Mouse (Mus musculus): Measurements from ENCODE around the gene Rbfox1. TPM values are rescaled to one million over a fixed set of nuclear protein-coding genes. Genes with fewer than 3 reads are reported as not detected.

Gene Rbfox1
- polyA plus RNA-seq, 1 experiment from 2014 or later: 0.32 TPM

DNA sequence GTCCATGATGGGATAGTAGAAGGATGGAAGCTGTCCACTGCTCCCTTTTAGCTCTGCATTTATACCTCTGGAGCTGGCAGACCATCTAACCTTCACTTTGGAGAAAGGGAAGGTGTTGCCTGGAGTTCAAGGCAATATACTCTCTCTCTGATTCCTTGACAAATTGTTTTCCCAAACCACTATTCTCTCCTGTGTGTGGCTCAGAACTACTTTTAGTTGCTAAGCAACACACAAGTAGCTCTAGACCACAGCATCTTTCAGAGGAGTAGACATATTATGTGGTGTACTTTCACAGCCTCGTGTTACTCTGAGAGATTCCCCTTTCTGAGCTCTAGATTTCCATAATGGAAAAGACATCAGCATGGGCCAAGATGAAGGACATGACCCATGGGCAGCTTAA is 417.9 kb downstream of the Rbfox1 start:
- Histone ChIP-seq H3K27me3 (no peaks in the 10 kb centered on the region), H3K4me1 (replicated peaks) (no peaks in the 10 kb centered on the region), H3K4me2 (no peak overlapping the region), H3K36me3 (replicated peaks) (no peaks in the 10 kb centered on the region), H3K27ac (replicated peaks) (no peak overlapping the region), H3K9ac (no peak overlapping the region), H3K4me3 (replicated peaks) (no peak overlapping the region), H3K9me3 (replicated peaks) (no peaks in the 10 kb centered on the region)
- WGBS (ENCODE audit: insufficient replicate concordance): 29% methylated on average over 1 of the region's 1 CpGs
- no peak for ATAC-seq (ENCODE audit: insufficient read depth)

DNA sequence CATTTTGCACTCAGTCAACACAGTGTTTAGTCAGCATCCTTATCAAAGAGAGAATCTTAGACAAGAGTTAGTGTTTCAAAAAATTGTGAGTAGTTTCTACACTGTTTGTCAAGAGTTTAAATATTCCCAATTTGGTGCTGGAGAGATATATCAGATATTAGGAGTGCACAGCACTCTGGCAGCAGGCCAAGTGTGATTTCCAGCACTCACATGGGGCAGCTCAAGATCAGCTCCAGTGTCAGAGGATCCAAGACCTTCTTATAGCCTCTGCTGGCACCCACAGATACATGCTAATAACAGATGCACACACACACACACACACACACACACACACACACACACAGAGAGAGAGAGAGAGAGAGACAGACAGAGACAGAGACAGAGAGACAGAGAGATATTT is 424.8 kb downstream of the Rbfox1 start:
- no peaks in the 10 kb centered on the region for H3K4me1 ChIP-seq (replicated peaks)
- no peak overlapping the region for H3K9ac ChIP-seq
- no peak overlapping the region for H3K4me3 ChIP-seq (replicated peaks)
- no peak for ATAC-seq (ENCODE audit: insufficient read depth)
- H3K27ac ChIP-seq (replicated peaks): no peak overlapping the region
- no peaks in the 10 kb centered on the region for H3K27me3 ChIP-seq
- H3K36me3 ChIP-seq (replicated peaks): no peaks in the 10 kb centered on the region
- no peak overlapping the region for H3K4me2 ChIP-seq
- H3K9me3 ChIP-seq (replicated peaks): no peaks in the 10 kb centered on the region

DNA sequence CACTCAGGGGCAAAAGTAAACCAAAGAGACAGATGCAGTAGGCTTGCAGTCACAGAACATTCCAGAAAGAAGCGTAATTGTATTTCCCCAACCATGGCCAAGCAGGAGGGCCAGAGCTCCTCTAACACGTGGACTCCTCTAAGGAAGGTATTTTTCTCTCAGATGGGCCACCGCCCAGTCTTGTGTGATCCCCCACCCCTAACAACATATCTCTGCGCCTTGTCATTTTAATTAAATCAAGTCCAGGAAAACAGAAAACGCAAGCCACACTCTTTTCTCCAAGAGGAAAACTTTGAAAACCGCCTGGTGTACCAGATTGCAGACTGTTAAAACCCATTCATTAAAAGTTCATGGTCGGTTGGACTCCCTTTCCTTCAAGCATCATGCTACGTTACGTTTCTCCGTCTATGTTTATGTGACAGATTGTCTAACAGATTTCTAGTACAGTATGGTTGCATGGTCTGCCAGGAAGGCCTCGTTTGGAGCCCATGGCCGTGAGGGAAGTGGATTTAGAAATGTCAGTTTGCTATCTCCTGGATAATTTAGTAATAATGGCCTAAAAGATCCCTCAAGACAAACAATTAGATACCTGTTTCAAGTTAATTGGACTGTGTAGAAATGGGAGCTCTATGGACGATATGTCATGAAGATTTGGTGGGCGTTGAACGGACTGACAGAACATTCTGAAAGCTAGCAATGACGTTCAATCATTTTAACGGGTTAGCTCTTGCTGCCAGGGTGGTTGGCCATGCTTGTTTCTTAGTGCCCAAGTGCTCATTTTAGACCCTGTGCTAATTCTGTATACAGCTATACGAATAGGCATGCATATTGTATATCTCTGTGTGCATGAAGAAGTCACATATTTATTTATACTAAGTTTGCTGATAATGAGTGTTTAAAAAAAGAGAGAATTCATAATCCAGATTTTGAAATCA is 425.9 kb downstream of the Rbfox1 start:
- H3K36me3 ChIP-seq (replicated peaks): no peaks in the 10 kb centered on the region
- no peak for ATAC-seq (ENCODE audit: insufficient read depth)
- no peaks in the 10 kb centered on the region for H3K27me3 ChIP-seq
- H3K4me2 ChIP-seq: no peak overlapping the region
- WGBS (ENCODE audit: insufficient replicate concordance): 63% methylated on average over 18 of the region's 18 CpGs
- no peaks in the 10 kb centered on the region for H3K4me1 ChIP-seq (replicated peaks)
- H3K9ac ChIP-seq: no peak overlapping the region
- H3K27ac ChIP-seq (replicated peaks): no peak overlapping the region
- H3K9me3 ChIP-seq (replicated peaks): no peaks in the 10 kb centered on the region
- no peak overlapping the region for H3K4me3 ChIP-seq (replicated peaks)

DNA sequence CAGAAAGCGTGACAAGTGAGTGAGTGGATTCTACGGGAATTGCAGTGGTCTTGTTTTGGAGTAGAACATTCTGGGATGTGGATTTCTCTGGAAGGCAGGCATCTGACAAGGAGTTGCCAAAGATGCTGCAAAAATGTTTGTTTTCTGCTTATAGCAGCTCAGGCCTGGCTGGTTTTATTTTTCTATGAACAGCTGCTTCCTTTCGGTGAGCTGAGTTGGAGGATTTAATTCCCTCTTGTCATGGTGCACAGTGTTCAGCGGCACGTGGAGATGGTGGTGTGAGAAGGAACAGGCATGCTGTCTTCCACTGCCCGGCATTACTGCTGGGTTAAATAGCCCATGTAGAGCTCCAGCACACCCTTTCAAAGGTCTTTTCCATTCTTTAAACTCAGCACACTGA is 428.5 kb downstream of the Rbfox1 start:
- ATAC-seq (ENCODE audit: insufficient read depth): no peak
- Histone ChIP-seq H3K4me3 (replicated peaks) (no peak overlapping the region), H3K36me3 (replicated peaks) (no peaks in the 10 kb centered on the region), H3K27ac (replicated peaks) (no peak overlapping the region), H3K9ac (no peak overlapping the region), H3K4me1 (replicated peaks) (no peaks in the 10 kb centered on the region), H3K4me2 (no peak overlapping the region), H3K9me3 (replicated peaks) (no peaks in the 10 kb centered on the region), H3K27me3 (no peaks in the 10 kb centered on the region)
- 62% methylated on average over 6 of the region's 6 CpGs for WGBS (ENCODE audit: insufficient replicate concordance)

DNA sequence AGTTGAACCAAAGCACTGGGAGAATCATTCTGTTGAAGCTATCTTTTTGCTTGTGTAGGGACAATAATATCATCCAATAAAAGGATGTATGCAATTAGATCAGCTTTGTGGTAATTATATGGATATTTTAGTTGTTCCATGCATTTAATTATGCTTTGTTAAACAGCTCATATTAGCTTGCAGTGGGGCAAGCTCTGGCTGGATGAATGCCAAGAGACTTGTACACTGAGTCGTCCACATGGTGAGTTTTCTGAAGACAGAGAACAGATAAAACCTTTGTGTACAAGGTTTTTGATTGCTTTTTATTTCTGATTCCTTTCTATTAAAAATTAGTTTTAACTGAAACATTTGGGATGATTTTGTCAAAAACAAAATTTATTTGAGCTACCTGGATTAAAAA is 439.7 kb downstream of the Rbfox1 start:
- no peaks in the 10 kb centered on the region for H3K27me3 ChIP-seq
- H3K36me3 ChIP-seq (replicated peaks): no peaks in the 10 kb centered on the region
- no peaks in the 10 kb centered on the region for H3K4me1 ChIP-seq (replicated peaks)
- no peak overlapping the region for H3K4me3 ChIP-seq (replicated peaks)
- H3K4me2 ChIP-seq: no peak overlapping the region
- ATAC-seq (ENCODE audit: insufficient read depth): no peak
- H3K9ac ChIP-seq: no peak overlapping the region
- WGBS (ENCODE audit: insufficient replicate concordance): 37% methylated on average over 1 of the region's 1 CpGs
- no peaks in the 10 kb centered on the region for H3K9me3 ChIP-seq (replicated peaks)
- no peak overlapping the region for H3K27ac ChIP-seq (replicated peaks)

DNA sequence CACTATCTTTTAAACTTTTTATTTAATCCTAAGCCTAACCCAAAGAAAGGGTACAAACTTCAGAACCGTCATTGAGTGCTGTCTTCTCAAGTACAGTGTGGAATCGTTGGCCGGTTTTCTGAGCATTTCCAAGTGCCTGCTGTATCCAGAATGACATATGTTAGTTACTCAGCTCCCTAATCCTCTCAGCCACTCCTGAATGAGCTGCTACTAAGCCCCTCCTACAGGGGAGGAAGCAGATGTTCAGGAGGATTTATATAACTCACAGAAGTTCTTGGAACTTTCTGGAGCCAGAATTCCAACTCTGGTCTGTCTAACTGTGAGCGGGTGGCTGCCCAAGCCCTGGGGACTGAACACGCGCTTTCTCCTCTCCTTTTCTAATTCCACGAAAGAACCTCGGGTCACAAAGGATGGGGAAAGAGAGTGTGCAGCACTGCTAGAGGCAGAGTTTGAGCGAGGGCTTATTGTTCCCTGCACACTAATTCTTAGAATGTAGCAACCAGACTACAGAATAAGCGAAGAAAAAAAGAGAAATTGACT is 446.3 kb downstream of the Rbfox1 start:
- no peaks in the 10 kb centered on the region for H3K4me1 ChIP-seq (replicated peaks)
- H3K9ac ChIP-seq: no peak overlapping the region
- H3K27me3 ChIP-seq: no peaks in the 10 kb centered on the region
- ATAC-seq (ENCODE audit: insufficient read depth): no peak
- H3K4me2 ChIP-seq: no peak overlapping the region
- no peak overlapping the region for H3K4me3 ChIP-seq (replicated peaks)
- no peaks in the 10 kb centered on the region for H3K36me3 ChIP-seq (replicated peaks)
- H3K27ac ChIP-seq (replicated peaks): no peak overlapping the region
- no peaks in the 10 kb centered on the region for H3K9me3 ChIP-seq (replicated peaks)
- 57% methylated on average over 10 of the region's 10 CpGs for WGBS (ENCODE audit: insufficient replicate concordance)

DNA sequence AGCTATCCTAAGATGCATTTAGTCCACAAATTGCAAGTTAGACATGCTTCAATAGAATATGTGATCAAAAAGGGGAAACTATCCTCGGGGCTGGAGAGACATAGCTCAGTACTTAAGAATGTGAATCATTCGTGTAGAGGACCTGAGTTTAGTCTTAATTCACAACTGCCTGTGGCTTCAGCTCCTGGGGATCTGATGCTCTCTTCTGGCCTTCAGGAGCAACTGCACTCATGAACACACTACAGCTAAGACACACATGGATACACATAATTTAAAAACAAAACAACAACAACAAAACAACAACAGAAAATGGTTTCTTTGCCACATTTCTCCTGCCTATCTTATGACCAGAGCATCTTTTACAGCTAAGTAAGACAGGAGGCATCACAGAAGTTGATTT is 448.1 kb downstream of the Rbfox1 start:
- no peaks in the 10 kb centered on the region for H3K27me3 ChIP-seq
- no peaks in the 10 kb centered on the region for H3K4me1 ChIP-seq (replicated peaks)
- no peaks in the 10 kb centered on the region for H3K9me3 ChIP-seq (replicated peaks)
- H3K27ac ChIP-seq (replicated peaks): no peak overlapping the region
- H3K4me3 ChIP-seq (replicated peaks): no peak overlapping the region
- WGBS (ENCODE audit: insufficient replicate concordance): 42% methylated on average over 2 of the region's 2 CpGs
- H3K9ac ChIP-seq: no peak overlapping the region
- ATAC-seq (ENCODE audit: insufficient read depth): no peak
- H3K4me2 ChIP-seq: no peak overlapping the region
- H3K36me3 ChIP-seq (replicated peaks): no peaks in the 10 kb centered on the region

DNA sequence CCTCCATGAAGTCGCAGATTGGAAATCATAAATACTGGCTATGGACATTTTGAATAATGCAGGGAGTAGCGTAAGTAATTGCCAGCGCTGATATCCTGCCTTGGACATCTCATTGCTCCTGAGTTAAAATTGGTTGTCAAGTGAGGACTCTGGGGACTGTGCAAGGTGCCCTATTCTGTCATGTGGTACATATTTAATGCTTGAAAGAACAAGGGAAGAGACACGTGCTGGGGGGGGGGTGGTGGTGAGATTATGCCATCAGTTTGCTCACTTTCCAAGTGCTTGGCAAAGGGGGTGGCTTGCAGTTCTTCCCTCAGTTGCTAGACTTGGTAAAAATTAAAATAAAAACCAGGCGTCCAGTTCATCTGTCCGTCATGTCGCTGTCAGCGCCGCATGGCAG is 462.9 kb downstream of the Rbfox1 start:
- no peak for ATAC-seq (ENCODE audit: insufficient read depth)
- no peak overlapping the region for H3K4me3 ChIP-seq (replicated peaks)
- H3K36me3 ChIP-seq (replicated peaks): no peaks in the 10 kb centered on the region
- no peak overlapping the region for H3K4me2 ChIP-seq
- H3K27ac ChIP-seq (replicated peaks): no peak overlapping the region
- H3K4me1 ChIP-seq (replicated peaks): no peaks in the 10 kb centered on the region
- peaks cover 32% of the 10 kb centered on the region for H3K27me3 ChIP-seq
- no peaks in the 10 kb centered on the region for H3K9me3 ChIP-seq (replicated peaks)
- 35% methylated on average over 9 of the region's 9 CpGs for WGBS (ENCODE audit: insufficient replicate concordance)
- no peak overlapping the region for H3K9ac ChIP-seq

DNA sequence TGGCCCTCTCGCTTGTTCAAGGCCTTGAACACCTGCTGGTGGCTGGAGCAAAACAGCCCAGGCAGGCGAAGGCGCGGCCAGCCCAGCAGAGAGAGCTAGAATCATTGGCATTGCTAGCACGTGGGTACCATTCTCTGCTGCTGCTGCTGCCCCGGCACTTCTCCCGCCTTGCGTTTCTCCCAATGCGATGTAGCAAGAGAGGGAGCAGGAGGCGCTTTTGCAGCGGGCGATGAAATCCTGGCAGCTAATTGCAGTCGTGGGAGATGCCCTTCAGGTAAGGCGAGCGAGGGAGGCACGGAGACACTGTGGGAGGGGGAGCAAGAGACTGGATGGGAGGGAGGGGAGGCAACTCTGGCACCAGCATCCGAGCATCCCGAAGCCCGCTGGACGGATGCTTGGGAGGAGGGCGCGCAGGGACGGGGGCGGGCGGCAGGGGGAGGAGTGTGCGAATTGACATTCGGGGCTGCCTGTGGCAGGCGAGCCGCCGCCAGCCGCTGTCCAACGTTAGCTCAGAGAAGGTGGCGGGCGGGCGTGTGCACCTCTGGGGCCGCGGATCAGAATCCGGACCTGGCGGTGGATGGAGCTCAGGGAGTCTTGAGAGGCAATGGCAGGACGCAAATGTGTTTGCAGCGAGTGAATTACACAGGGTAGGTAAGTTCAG is 463.6 kb downstream of the Rbfox1 start:
- no peaks in the 10 kb centered on the region for H3K4me1 ChIP-seq (replicated peaks)
- peaks cover 32% of the 10 kb centered on the region for H3K27me3 ChIP-seq
- no peak overlapping the region for H3K4me3 ChIP-seq (replicated peaks)
- H3K36me3 ChIP-seq (replicated peaks): no peaks in the 10 kb centered on the region
- no peaks in the 10 kb centered on the region for H3K9me3 ChIP-seq (replicated peaks)
- H3K27ac ChIP-seq (replicated peaks): no peak overlapping the region
- no peak overlapping the region for H3K9ac ChIP-seq
- WGBS (ENCODE audit: insufficient replicate concordance): 3% methylated on average over 41 of the region's 41 CpGs
- H3K4me2 ChIP-seq: no peak overlapping the region
- no peak for ATAC-seq (ENCODE audit: insufficient read depth)

DNA sequence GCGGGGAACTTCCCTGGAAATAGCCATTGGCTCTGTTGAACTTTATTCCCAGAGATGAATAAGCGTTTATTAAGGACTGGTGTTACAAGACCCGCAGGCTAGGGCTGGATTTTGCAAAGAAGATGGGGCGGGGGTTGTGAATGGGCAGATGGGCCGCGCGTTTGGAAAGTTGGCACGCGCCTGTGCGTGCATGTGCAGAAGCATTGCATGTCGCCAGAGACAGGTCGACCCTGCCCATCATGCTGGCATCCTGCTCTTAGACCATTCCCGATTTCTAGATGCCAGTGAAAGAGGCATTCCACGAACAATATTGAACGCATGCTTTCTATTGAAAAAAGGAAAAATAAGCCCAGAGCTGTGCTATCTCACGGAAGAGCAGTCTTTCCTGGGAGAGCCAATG is 464.2 kb downstream of the Rbfox1 start:
- H3K4me3 ChIP-seq (replicated peaks): no peak overlapping the region
- no peaks in the 10 kb centered on the region for H3K4me1 ChIP-seq (replicated peaks)
- ATAC-seq (ENCODE audit: insufficient read depth): no peak
- H3K27ac ChIP-seq (replicated peaks): no peak overlapping the region
- H3K9me3 ChIP-seq (replicated peaks): no peaks in the 10 kb centered on the region
- H3K4me2 ChIP-seq: no peak overlapping the region
- peaks cover 32% of the 10 kb centered on the region for H3K27me3 ChIP-seq
- no peak overlapping the region for H3K9ac ChIP-seq
- WGBS (ENCODE audit: insufficient replicate concordance): 27% methylated on average over 16 of the region's 16 CpGs
- no peaks in the 10 kb centered on the region for H3K36me3 ChIP-seq (replicated peaks)

DNA sequence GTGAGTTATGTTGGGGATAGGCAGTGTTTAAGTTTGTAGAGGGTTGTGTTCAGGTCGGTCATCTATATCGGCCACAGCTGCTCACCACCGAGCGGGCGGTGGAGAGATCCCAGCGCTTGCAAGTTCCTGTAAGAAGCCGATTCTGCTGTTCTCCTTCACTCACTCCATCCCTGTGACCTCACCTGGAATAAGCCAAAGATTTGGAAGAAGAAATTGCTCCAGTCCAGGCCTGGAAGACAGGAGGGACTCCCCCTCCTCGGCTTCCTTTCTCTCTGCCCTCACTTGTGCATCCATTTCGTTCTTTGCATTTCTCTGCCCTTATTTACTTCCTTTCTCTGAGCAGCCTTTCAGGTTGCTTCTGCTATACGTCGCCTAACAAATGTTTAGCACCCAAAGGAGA is 465.1 kb downstream of the Rbfox1 start:
- 73% methylated on average over 11 of the region's 11 CpGs for WGBS (ENCODE audit: insufficient replicate concordance)

More for the DNA sequence above, 465.1 kb downstream of the Rbfox1 start:
- ATAC-seq (ENCODE audit: insufficient read depth): no peak
- no peaks in the 10 kb centered on the region for H3K9me3 ChIP-seq (replicated peaks)
- H3K4me2 ChIP-seq: no peak overlapping the region
- H3K27me3 ChIP-seq: peaks cover 32% of the 10 kb centered on the region
- no peak overlapping the region for H3K9ac ChIP-seq
- no peaks in the 10 kb centered on the region for H3K4me1 ChIP-seq (replicated peaks)
- H3K4me3 ChIP-seq (replicated peaks): no peak overlapping the region
- no peak overlapping the region for H3K27ac ChIP-seq (replicated peaks)
- H3K36me3 ChIP-seq (replicated peaks): no peaks in the 10 kb centered on the region

Data from liver, embryonic 15.5 days (tissue).